Mouse (Mus musculus): ENCODE data around the gene Ccdc124.

DNA sequence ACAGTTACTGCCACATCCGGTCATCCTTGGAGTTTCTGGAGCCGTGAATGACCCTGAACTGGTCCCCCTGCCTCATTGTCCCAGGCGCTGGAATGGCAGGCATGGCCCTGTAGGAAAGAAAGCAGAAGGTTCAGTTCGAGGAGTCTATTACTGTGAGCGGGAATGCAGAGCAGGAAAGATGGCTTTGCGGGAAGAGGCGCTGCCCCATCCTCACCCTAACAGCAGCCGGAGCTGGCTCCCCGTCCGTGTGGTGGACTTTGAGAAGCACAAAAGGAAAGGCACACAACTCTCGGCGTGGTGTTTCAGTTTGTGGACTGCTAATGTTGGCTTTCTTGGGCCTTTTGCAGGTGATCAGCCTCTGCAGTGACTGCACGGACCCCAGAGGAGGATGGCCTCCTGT, 706 bp upstream of the Ccdc124 start:
- TF ChIP-seq POLR2A (IDR thresholded peaks at IDR 0.05; ENCODE audit: low read depth, low read length) (no peak), EP300 (IDR thresholded peaks at IDR 0.05; ENCODE audit: low read length) (no peak)

All from CH12.LX (cell line).